Mouse (Mus musculus): Measurements from ENCODE around the gene Lrp6.

Lrp6 gene

GRCm38 (mm10) chr6:134498518-134498917 is 68.2 kb downstream of the Lrp6 start:
- no peak for DNase-seq (ENCODE audit: low read depth, low spot score)

DNA sequence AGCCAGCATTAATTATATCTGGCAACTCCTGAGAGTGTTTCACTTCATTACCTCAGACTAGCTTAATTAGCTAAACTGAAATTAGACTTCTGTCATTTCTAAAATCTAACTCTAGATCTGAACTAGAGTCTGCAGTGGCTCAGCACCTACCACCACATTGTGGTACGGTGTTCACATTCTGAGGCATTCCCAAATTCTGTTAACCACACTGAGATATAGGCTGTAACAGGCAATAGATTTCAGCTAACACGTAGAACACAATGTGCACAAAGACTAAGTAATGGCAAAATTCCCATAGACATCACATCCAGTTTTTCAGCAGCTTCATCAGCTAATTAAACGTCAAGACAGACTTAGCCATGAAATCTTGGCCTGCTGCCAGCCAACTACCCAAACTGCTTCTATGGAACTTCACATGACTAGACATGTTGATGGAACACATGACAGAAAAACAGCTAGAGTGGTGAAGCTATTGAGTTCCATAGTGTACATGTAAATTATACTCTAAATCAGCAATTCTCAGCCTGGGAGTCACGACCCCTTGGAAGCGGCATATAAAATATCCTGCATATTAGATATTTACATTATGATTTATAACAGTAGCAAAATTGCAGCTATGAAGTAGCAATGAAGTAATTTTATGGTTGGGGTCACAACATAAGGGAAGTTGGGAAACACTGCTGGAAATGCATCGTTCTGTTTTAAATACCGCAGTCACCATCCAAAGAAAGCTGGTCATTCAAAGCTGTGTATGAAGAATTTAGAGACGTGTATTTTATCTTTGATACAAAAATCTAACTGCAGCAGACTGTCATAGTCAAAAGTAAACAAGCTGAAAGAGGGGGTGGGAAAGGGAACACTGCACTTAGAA is 71.7 kb downstream of the Lrp6 start:
- no peak for DNase-seq (ENCODE audit: low read depth, low spot score)

DNA sequence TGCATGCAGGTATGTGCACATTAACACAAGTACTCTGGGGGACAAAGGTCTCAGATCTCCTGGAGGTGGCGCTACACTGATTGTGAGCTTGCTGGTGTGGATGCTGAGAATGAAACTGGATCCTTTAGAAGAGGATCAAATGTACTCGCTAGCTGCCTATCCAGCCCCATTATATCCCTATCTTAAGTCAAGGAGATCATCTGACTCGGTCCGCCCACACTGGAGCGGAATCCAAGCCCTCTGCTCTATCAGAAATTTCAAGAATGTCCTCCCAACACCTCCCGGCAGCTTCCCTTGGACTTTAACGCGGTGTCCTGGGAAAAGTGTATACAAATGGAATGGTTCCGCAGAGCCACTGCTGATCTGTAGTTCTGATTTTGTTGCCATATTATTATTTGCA is 77.1 kb downstream of the Lrp6 start:
- DNase-seq (ENCODE audit: low read depth, low spot score): no peak

DNA sequence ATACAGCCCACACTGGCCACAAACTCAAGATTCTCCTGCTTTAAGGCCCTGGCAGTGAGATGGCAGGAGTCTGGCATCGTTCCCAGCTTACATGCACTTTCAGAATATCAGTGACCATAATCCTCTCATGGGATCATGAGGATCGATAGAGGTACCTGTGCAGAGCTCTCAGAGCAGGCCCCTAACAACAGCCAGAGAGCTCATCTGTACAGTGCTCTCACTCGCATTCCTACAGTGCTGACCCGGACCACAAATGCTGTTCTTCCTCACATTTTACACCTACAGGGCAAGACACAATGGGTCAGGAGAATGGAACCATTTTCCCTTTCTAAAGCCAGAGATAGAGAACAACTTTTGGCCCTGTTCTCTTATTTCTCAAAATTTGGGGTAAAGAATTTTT is 77.6 kb downstream of the Lrp6 start:
- DNase-seq (ENCODE audit: low read depth, low spot score): no peak

- DNase-seq (ENCODE audit: low read depth, low spot score): no peak
Measured at GRCm38 (mm10) chr6:134486318-134486717, 80.4 kb downstream of the Lrp6 start.

GRCm38 (mm10) chr6:134479481-134479880 is 87.3 kb downstream of the Lrp6 start:
- DNase-seq (ENCODE audit: low read depth, low spot score): no peak

DNA sequence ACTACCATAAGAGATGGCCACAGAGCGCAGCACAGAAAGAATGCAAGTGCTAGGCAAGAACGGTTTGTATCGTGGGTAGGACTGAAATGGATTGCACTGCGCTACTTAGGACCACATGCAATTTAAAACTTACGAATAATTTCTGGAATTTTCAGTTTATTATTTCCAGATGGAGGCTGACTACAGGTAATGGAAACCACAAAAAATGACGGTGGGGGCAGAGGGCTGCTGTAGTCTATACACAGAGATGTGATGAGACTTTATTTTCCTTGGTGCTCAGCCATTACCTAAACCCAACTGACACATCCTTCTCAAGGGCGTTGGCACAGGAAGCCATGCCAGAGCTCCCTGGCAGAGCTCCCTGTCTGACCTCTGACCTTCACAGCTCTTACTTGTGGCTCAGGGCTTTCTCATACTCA is 93.6 kb downstream of the Lrp6 start:
- DNase-seq (ENCODE audit: low read depth, low spot score): no peak

GRCm38 (mm10) chr6:134470857-134471256 is 95.9 kb downstream of the Lrp6 start:
- DNase-seq (ENCODE audit: low read depth, low spot score): no peak

- no peak for DNase-seq (ENCODE audit: low read depth, low spot score)
Measured at GRCm38 (mm10) chr6:134469297-134469696, 97.5 kb downstream of the Lrp6 start.

- no peak for DNase-seq (ENCODE audit: low read depth, low spot score)
Measured at GRCm38 (mm10) chr6:134466671-134467229, 100.0 kb downstream of the Lrp6 start.

GRCm38 (mm10) chr6:134461175-134461574 is 105.6 kb downstream of the Lrp6 start:
- no peak for DNase-seq (ENCODE audit: low read depth, low spot score)

GRCm38 (mm10) chr6:134458376-134458775 is 108.4 kb downstream of the Lrp6 start:
- DNase-seq (ENCODE audit: low read depth, low spot score): no peak

DNA sequence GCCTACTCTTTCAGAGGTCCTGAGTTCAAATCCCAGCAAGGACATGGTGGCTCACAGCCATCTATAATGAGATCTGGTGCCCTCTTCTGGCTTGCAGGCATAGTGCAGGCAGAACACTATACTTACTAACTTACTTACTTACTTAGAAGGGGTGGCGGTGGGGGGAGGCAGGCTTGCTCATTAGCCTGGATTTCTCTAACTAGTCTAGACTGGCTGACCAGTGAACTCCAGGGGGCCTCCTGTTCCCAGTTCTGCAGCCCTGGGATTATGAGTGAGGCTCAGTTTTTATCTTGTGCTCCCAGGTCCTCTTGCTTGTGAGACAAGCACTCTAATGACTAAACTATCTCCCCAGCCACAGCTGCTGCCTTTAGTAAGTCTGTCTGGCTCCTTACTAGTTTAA is 112.7 kb downstream of the Lrp6 start:
- no peak for DNase-seq (ENCODE audit: low read depth, low spot score)

GRCm38 (mm10) chr6:134450661-134451119 is 116.1 kb downstream of the Lrp6 start:
- no peak for DNase-seq (ENCODE audit: low read depth, low spot score)

- DNase-seq (ENCODE audit: low read depth, low spot score): no peak
Measured at GRCm38 (mm10) chr6:134449958-134450357, 116.8 kb downstream of the Lrp6 start.

DNA sequence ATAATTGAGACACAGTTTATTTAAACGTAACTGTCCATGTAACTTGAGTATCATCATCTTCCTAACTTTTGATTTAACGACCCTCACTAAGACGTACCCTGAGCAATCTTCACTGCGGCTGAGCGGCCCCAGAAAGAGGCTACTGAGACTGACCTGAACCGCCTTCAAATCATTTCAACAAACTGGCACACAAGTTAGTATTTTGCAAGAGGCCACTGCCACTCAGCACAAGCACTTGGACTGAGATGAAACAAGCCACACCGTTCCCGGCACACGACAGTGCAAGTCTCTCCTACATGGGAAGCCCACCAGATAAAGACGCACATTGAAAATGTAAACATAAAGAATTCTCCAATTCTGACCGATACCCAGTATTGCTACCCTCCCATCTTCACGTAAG is 118.3 kb downstream of the Lrp6 start:
- no peak for DNase-seq (ENCODE audit: low read depth, low spot score)

GRCm38 (mm10) chr6:134443925-134444324 is 122.8 kb downstream of the Lrp6 start:
- DNase-seq (ENCODE audit: low read depth, low spot score): no peak

- DNase-seq (ENCODE audit: low read depth, low spot score): no peak
Measured at GRCm38 (mm10) chr6:134443198-134443904, 123.4 kb downstream of the Lrp6 start.

GRCm38 (mm10) chr6:134442219-134442618 is 124.5 kb downstream of the Lrp6 start:
- DNase-seq (ENCODE audit: low read depth, low spot score): no peak

DNA sequence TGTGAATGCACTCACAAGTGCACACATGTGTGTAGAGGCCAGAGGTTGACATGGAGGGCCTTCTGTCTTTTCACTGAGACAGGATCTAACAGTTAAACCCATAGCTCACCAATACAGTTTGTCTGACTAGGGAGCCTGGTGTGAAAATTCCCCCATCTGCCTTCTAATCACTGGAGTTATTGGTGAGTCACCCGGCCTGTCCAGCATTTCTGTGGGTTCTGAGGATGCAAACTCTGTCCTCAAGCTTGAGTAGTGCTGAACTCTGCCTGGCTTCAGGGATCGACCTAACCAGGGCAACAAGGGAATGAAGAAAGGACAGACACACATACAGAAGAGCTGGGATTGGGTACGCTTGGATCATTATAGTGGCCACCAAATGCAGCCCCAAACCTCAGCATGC is 125.0 kb downstream of the Lrp6 start:
- DNase-seq (ENCODE audit: low read depth, low spot score): no peak

- no peak for DNase-seq (ENCODE audit: low read depth, low spot score)
Measured at GRCm38 (mm10) chr6:134440023-134440422, 126.7 kb downstream of the Lrp6 start.

GRCm38 (mm10) chr6:134439401-134440021 is 127.3 kb downstream of the Lrp6 start:
- DNase-seq (ENCODE audit: low read depth, low spot score): peak; percentile 72

Data from telencephalon, adult 2 months (tissue).